Mouse (Mus musculus): ENCODE data around the gene Cklf. TPM values are rescaled to one million over a fixed set of nuclear protein-coding genes. Genes with fewer than 3 reads are reported as not detected.

Cklf gene
- 38.3 and 43.5 TPM in 2 replicates for polyA plus RNA-seq (2016; fragmentation: Nextera tagmentation; extraction: Ambion mirVana)

DNA sequence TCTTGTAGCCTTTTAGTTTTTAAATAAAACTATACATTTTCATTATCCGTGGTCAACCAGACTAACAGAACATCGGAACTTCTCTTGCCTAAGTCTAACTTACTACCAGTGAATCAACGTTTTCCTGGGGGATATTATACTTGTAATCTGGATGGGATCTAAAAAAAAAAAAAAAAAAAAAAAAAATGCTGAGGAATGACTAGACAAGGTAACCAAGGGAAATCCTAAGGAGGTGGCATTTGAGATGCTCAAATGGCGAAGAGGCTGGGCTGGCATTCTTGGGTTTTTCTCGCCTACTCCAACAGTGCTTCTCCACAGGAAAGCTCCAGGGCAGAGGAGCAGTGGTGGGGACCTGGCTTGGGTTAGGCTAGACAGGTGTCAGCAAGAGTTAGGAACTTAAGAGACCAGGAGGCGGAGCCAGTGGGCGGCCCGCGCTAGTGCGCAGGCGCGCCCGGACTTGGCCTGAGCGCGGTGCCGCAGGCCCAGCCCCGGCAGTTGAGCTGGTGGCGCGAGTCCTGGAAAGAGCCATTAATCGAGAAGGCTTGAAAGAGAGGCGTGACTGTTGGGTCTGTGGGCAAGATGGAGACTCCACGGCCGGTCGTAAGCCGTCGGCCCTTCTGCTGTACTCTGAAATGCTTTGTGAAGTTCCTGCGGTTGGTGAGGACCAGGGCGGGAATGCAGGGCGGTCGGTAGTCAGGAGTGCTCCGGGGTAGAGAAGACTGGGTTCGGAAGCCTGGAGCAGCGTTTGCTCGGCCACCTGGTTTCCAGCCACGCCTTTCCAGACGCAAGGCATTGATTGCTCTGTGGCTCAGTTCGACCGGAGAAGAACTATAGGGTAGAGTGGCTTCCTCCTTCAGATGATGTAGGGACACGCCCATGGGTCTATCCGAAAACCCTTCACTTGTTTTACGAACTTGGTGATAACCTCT, at the start of gene Cklf:
TSS of gene Cklf (plus strand) at position 423 of the 929 bp plus-strand sequence.
- no peaks in the 10 kb centered on the region for H3K9me3 ChIP-seq (replicated peaks)
- H3K4me3 ChIP-seq = peak within 1 kb of the TSS; percentile 76
- 4% methylated on average over 41 of the region's 41 CpGs for WGBS
- H3K4me1 ChIP-seq = peaks cover 24% of the 10 kb centered on the region
- no peaks in the 10 kb centered on the region for H3K36me3 ChIP-seq
- DNase-seq (ENCODE audit: low spot score) = peak; percentile 91
- no peaks in the 10 kb centered on the region for H3K27me3 ChIP-seq (ENCODE audit: low read depth, poor library complexity, severe bottlenecking)
- H3K27ac ChIP-seq = peak within 1 kb of the TSS; percentile 93

DNA sequence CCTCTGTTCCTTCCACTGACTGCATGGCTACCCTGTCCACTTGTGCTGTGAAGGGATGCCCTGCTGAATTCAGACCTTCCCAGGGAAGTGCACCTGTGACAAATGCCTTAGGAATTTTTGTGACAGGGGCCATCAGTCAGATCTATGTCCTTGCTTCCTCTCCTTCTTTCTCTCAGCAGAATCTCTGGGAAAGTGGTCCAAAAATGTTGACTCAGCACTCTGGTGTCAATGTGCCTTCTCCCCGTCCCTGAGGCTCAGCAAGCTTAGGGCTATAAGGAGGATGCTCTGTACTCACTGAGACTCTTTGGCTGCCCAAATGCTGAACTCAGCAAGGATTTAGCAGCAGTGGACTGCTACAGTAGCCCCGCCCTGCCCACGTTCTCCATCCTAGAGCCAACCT, 49.0 kb upstream of the Cklf start:
- DNase-seq (ENCODE audit: low spot score) = no peak
- no peaks in the 10 kb centered on the region for H3K27me3 ChIP-seq (ENCODE audit: low read depth, poor library complexity, severe bottlenecking)
- WGBS = 87% methylated on average over 3 of the region's 3 CpGs
- H3K9me3 ChIP-seq (replicated peaks) = no peaks in the 10 kb centered on the region
- no peaks in the 10 kb centered on the region for H3K36me3 ChIP-seq
- no peaks in the 10 kb centered on the region for H3K4me1 ChIP-seq
- H3K27ac ChIP-seq = no peak overlapping the region
- no peak overlapping the region for H3K4me3 ChIP-seq

DNA sequence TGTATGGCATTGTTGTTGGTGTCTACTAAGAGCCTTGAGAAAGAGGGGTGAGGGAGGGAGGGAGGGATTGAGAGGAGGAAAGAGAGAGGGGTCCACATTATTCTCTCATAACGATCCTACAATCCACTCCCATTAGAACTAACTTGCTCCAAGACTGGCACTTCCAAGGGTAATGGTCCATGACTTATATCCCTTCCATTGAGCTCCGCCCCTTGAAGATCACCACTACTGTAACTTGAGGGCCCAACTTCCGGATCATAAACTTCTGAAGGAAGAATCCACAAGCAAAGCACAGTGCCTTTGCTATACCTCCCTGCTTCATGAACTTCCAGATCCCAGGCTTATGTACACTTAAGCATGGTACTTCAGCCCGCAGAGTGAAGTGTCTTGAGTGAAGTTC, 48.3 kb upstream of the Cklf start:
- Histone ChIP-seq H3K27me3 (ENCODE audit: low read depth, poor library complexity, severe bottlenecking) (no peaks in the 10 kb centered on the region), H3K4me3 (no peak overlapping the region), H3K9me3 (replicated peaks) (no peaks in the 10 kb centered on the region), H3K4me1 (no peaks in the 10 kb centered on the region), H3K27ac (no peak overlapping the region), H3K36me3 (no peaks in the 10 kb centered on the region)
- no peak for DNase-seq (ENCODE audit: low spot score)
- 86% methylated on average over 4 of the region's 4 CpGs for WGBS

DNA sequence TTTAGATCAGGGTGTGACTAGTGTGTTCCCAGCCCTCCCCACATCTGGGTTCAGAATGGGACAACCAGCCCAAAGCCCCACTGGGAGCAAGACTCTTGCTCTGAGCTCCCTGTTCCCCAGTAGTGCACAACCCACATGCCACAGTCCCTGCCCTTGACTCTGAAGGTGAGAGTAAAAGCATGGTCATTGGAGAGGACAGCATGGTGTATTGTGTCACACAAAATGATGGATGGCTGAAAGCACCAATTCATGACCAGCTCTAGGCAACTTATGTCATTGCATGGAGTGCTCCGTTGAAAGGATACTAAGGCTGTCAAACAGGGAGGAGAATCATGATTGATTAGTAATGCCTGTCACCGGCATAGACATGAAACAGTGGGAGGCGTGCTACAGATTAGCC, 45.4 kb upstream of the Cklf start:
- 74% methylated on average over 3 of the region's 3 CpGs for WGBS
- Histone ChIP-seq H3K9me3 (replicated peaks) (no peaks in the 10 kb centered on the region), H3K27ac (no peak overlapping the region), H3K27me3 (ENCODE audit: low read depth, poor library complexity, severe bottlenecking) (no peaks in the 10 kb centered on the region), H3K4me1 (no peaks in the 10 kb centered on the region), H3K4me3 (no peak overlapping the region), H3K36me3 (no peaks in the 10 kb centered on the region)
- no peak for DNase-seq (ENCODE audit: low spot score)

DNA sequence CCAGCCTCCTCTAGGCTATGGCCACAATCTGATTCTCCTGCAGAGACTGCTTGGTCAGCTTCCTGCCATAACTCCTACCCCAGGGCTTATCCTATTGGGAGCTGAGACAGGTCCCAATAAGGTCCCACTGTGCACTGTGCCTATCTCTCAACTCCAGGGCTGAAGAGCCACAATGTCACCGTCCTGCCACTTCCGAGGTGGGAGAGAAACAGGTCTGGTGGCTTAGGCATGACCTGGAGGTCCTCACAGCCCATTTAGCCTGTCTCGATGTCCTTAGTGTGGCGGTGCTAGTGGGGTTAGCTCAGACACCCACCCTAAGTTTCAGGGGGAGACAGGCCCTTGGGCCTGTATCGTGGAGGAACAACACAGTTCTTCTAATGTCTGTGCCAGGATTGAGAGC, 33.1 kb upstream of the Cklf start:
- no peaks in the 10 kb centered on the region; the same call in 1 of the 2 replicates for H3K4me1 ChIP-seq
- no peak for DNase-seq (ENCODE audit: low spot score)
- 90% methylated on average over 5 of the region's 5 CpGs for WGBS
- peaks cover 12% of the 10 kb centered on the region for H3K27me3 ChIP-seq (ENCODE audit: low read depth, poor library complexity, severe bottlenecking)
- no peaks in the 10 kb centered on the region for H3K9me3 ChIP-seq (replicated peaks)
- no peaks in the 10 kb centered on the region for H3K36me3 ChIP-seq
- no peak overlapping the region for H3K27ac ChIP-seq
- H3K4me3 ChIP-seq = no peak overlapping the region

DNA sequence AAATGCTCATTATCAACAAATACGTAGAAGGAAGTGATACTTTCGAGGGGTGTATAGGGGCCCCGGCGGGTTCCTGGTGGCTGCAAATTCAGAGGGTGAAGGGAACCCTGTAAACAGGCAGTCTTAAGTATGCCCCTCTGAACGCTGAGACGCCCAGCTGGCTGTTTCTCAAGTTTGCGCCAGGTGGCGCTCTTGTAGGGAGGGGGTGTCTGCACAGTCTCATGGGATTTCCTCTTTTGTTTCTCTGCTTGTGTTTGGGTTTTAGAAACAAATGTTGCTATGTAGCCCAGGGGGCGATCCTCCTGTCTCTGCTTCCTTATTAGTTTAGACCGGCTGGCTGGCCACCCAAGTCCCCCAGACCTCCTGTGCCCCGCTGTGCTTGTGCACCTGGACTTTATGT, 31.6 kb upstream of the Cklf start:
- 25% methylated on average over 11 of the region's 11 CpGs for WGBS
- no peak overlapping the region for H3K4me3 ChIP-seq
- peak; percentile 63 for DNase-seq (ENCODE audit: low spot score)

DNA sequence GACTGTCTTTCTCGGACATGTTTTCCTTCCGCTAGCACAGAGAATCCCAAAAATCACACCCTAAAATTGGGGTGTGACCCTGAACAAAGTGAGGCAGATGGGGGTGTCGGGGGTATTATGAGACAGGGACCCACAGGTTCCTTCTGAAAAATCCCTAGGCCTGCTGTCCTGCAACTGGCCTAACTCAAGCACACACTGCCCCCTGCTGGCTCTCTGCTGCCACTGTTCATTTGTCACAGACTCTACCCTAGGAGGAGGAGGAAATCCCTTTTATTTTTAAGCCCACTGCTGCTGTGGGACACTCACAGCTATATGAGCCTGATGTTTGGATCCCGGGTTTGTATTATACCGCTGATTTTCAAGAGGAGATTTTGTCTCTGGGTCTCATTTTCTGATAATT, 30.9 kb upstream of the Cklf start:
- Histone ChIP-seq H3K27me3 (ENCODE audit: low read depth, poor library complexity, severe bottlenecking) (peaks cover 8% of the 10 kb centered on the region), H3K36me3 (peaks cover 5% of the 10 kb centered on the region; the same call in 1 of the 2 replicates), H3K9me3 (replicated peaks) (no peaks in the 10 kb centered on the region), H3K27ac (no peak overlapping the region), H3K4me1 (no peaks in the 10 kb centered on the region; the same call in 1 of the 2 replicates), H3K4me3 (no peak overlapping the region)
- 44% methylated on average over 5 of the region's 5 CpGs for WGBS
- peak; percentile 88 for DNase-seq (ENCODE audit: low spot score)

More for the DNA sequence above, 31.6 kb upstream of the Cklf start:
- H3K36me3 ChIP-seq = no peaks in the 10 kb centered on the region
- H3K27ac ChIP-seq = no peak overlapping the region
- no peaks in the 10 kb centered on the region for H3K9me3 ChIP-seq (replicated peaks)
- H3K27me3 ChIP-seq (ENCODE audit: low read depth, poor library complexity, severe bottlenecking) = peaks cover 8% of the 10 kb centered on the region
- H3K4me1 ChIP-seq = no peaks in the 10 kb centered on the region; the same call in 1 of the 2 replicates

DNA sequence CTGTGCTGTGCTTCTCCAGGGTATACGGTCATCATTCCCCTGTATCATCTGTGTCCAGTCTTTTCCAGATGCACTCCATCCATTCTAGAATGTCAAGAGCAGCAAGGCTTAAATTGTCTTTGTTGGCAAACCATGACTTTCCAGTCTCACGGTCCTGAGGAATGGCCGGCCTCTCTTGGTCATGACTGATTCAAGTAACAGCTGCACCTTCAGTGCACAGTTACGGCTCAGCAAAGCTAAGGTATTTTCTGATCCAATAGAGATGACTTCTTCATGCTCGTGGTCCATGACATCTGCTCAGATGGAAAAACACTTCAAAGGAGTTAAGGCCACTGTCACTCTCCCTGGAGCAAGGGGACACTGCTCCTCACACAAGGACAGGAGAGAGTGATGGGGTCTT, 23.6 kb upstream of the Cklf start:
- H3K36me3 ChIP-seq = peaks cover 75% of the 10 kb centered on the region
- 94% methylated on average over 5 of the region's 5 CpGs for WGBS

DNA sequence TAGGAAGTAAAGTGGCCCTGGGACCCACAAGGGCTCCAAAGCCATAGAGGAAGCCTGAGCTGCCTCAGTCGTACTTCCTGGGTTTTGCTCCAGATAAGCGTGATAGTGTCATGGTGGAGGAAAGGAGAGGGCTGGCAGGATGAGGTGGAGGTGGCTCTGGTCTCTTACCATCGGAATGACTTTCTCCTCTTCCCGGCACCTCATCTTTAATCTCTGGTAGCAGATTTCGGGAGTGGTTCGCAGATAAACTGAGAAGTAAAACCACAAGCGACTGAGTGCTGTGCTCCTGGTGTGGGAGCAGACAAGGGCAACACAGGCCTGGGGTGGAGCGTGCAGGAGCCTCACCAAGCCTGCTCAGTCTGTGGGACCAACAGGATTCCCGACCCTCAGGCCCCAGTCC, 20.3 kb upstream of the Cklf start:
- Histone ChIP-seq H3K4me3 (no peak overlapping the region), H3K9me3 (replicated peaks) (no peaks in the 10 kb centered on the region), H3K27ac (no peak overlapping the region), H3K4me1 (no peaks in the 10 kb centered on the region), H3K27me3 (ENCODE audit: low read depth, poor library complexity, severe bottlenecking) (no peaks in the 10 kb centered on the region), H3K36me3 (peaks cover 97% of the 10 kb centered on the region)
- DNase-seq (ENCODE audit: low spot score) = no peak
- WGBS = 94% methylated on average over 9 of the region's 9 CpGs

More for the DNA sequence above, 23.6 kb upstream of the Cklf start:
- Histone ChIP-seq H3K9me3 (replicated peaks) (no peaks in the 10 kb centered on the region), H3K4me3 (no peak overlapping the region), H3K4me1 (no peaks in the 10 kb centered on the region), H3K27me3 (ENCODE audit: low read depth, poor library complexity, severe bottlenecking) (no peaks in the 10 kb centered on the region), H3K27ac (no peak overlapping the region)
- DNase-seq (ENCODE audit: low spot score) = no peak

DNA sequence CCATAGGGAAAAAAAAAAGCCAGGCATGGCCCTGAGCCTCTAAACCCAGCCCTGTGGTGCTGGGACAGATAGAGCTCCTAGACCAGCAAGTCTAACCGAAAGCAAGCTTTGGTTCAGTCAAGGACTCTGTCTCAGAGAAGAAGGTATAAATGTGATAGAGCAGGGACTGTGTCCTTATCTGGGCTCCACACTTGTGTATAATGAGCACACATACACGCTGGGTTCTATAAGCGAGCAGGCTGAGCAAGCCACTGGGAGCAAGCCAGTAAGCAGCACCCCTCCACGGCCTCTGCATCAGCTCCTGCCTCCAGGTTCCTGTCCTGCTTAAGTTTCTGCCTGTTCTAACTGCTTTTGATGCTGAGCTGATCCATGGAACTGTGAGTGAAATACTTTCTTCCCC, 18.6 kb upstream of the Cklf start:
- DNase-seq (ENCODE audit: low spot score) = no peak
- H3K27ac ChIP-seq = no peak overlapping the region
- H3K36me3 ChIP-seq = peaks cover 95% of the 10 kb centered on the region
- WGBS = 86% methylated on average over 4 of the region's 4 CpGs
- no peaks in the 10 kb centered on the region for H3K27me3 ChIP-seq (ENCODE audit: low read depth, poor library complexity, severe bottlenecking)
- no peaks in the 10 kb centered on the region for H3K9me3 ChIP-seq (replicated peaks)
- no peaks in the 10 kb centered on the region for H3K4me1 ChIP-seq
- H3K4me3 ChIP-seq = no peak overlapping the region

DNA sequence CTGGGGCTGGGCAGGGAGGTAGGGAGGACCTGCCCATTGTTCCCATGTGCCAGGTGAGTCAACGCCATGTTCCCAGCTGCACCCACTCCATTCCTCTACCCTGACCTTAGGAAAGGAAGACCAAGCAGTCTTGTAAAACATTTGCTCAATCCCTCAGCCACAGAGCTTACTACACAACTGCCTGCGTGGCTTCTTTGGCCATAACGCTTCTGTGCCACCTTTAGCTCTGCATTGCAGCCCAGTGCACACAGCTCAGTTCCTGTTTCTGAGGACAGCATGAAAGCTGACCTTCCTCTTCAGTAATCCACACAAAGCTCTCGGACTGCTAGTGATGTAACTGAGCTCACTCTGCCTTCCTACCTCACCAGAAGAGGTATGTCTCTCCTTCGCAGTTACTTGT, 17.7 kb upstream of the Cklf start:
- WGBS = 95% methylated on average over 5 of the region's 5 CpGs
- H3K36me3 ChIP-seq = peaks cover 95% of the 10 kb centered on the region
- no peaks in the 10 kb centered on the region for H3K9me3 ChIP-seq (replicated peaks)
- no peak overlapping the region for H3K4me3 ChIP-seq
- DNase-seq (ENCODE audit: low spot score) = no peak
- H3K27ac ChIP-seq = no peak overlapping the region
- H3K4me1 ChIP-seq = no peaks in the 10 kb centered on the region
- no peaks in the 10 kb centered on the region for H3K27me3 ChIP-seq (ENCODE audit: low read depth, poor library complexity, severe bottlenecking)

DNA sequence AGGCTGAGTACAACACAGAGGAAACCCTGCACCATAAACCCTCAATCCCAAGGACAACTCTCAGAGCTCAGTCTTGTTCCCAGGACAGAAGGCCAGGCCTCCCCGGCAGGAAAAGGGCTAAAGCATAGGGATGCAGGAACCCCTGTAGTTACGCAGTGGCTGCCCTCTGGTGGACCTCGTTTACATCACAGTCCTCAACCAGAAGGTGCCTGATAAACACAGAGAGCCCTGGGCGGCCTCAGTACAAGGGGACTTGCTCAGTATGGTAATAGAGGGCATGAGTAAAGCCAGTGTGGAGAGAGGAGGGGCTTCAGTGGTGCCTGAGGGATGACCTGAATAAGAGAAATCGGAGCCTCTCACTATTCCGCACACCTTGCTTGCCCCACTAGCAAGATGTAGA, 16.1 kb upstream of the Cklf start:
- DNase-seq (ENCODE audit: low spot score) = peak; percentile 32

DNA sequence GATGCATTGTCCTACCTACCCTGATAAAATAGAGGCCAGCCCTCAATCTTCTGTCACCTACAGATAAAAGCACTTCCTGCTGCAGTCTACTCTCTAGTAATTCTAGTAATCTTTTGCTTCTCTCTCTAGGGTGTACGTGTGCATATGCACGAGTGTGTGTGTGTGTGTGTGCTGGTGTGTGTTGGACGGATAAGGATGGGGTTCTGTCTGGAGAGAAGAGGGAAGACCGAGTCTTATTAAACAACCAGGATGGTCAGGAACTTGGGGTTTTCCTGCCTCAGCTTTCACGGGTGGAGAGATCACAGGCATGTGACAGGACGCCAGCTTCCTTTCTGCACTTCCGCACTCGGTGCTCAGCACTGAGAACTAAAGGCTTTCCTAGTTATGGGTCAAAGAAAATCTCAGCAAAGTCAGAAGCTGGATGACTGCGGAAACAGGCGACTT, 11.2 kb upstream of the Cklf start:
- H3K36me3 ChIP-seq = peaks cover 85% of the 10 kb centered on the region
- WGBS = 91% methylated on average over 10 of the region's 10 CpGs

More for the DNA sequence above, 16.1 kb upstream of the Cklf start:
- 46% methylated on average over 6 of the region's 6 CpGs for WGBS
- Histone ChIP-seq H3K4me1 (no peaks in the 10 kb centered on the region), H3K4me3 (no peak overlapping the region), H3K36me3 (peaks cover 97% of the 10 kb centered on the region), H3K9me3 (replicated peaks) (no peaks in the 10 kb centered on the region), H3K27ac (no peak overlapping the region), H3K27me3 (ENCODE audit: low read depth, poor library complexity, severe bottlenecking) (no peaks in the 10 kb centered on the region)

More for the DNA sequence above, 11.2 kb upstream of the Cklf start:
- no peaks in the 10 kb centered on the region for H3K27me3 ChIP-seq (ENCODE audit: low read depth, poor library complexity, severe bottlenecking)
- no peak overlapping the region for H3K4me3 ChIP-seq
- H3K9me3 ChIP-seq (replicated peaks) = no peaks in the 10 kb centered on the region
- no peaks in the 10 kb centered on the region for H3K4me1 ChIP-seq
- no peak for DNase-seq (ENCODE audit: low spot score)
- no peak overlapping the region for H3K27ac ChIP-seq

All from limb, embryonic 10.5 days (tissue).